Mouse (Mus musculus) embryo, embryonic 11 days (tissue): ENCODE data around the gene Zfp768.
"Not testable (repeated sequence)": the region's sequence is repeated elsewhere in the genome, so short reads cannot be mapped to it uniquely, and the experiment has no call there.

ENCODE experiments used
- DNase-seq: peaks from one replicate; pipeline ENCODE4 v3.0.0-alpha.2; 2015

The Zfp768 gene

DNA sequence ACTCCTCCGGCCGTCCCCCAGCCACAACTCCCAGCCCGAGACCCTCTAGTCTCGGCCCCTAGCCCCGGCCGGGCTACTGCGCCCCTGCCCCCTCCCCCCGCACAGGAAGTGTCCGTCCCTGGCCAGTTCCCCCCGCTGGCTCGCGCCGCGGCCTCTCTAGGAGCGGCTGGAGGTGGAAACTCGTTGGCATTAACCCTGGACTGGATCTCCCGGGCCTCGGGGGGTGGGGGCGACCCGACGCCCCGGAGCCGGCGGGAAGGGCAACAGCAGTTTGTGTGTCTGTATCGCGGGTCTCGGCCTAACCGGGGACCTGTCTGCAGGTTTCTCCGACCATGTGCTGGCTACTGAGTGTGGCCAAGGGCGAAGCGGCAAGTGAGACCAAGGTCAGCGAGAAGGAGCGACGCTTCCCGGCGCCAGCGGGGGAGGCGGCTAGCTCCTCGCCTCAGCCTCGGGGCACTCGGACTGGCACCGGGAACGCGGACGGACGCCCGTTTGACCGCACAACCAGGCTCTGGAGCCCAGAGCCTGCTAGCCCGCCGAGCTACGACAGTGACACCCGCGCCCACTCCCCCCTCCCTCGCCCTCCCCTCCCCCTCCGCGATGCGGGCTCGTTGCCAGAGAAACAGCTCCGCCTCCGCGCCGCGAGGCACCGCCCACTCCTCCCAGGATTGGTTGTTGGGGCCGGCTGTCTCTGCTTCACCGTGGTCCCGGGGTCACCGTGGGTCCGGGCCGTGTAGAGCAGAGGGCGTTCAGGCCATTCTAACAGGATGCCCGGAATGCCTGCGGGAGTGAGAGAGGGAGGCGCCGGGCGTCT, at the start of gene Zfp768:
Gene Zfp768, minus strand, starts transcription at position 78 of the 814 bp plus-strand sequence.
- peak; percentile 97 for DNase-seq

DNA sequence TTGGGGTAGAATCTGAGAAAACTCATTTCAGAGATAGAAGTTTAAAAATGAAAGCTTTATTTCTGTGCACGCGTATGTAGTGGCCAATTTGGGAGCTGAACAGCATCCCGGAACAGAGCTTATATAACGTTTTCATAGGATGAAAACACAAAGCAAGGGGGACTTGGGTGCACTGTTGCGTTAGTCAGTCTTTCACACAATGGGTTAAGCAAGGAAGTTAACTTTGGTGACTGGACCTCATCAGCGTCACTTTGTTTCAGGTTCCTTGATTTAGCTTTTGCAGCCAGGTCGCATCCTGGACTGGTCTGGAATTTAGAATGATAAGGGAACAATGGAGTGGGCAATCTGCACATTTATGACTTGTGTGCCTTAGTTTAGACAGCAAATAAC, 48.5 kb upstream of the Zfp768 start:
- no peak for DNase-seq

DNA sequence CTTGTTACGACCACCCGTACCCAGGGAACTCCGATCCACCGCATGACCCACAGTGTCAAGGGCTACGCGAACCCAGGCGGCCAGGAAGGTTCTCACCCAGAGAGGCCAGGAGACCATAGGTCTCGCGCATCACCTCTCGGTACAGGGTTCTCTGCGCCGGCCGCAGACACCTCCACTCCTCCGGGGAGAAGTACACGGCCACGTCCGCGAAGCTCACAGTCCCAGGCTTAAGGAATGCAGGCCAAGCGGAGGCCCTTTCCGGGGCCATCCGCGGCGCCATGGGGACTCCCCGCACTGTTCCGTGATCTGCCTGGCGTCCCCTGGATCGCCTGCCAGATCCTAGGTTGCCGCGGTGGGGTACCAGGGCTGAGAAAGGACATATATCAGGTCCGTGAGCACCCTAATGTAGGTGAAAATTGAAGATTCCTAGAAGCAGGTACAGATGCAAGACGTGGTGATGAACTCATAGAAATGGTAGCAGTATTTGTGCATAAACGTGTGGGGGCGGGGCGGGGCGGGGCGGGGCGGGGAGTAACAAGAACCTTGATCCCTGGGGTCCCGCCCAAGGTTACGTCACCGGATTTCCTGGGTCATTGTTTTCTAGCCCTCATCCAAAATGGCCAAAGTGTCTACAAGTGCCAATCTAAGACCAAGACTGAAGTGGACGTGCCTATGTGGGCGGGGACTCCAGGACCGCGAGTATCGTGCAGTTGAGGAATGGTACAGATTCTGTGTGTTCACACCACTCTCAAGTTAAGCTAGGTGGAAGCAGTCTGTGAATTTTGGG, 48.0 kb upstream of the Zfp768 start, which contains the start of gene E430018J23Rik:
Gene E430018J23Rik, minus strand, starts transcription at position 473 of the 787 bp plus-strand sequence.
- DNase-seq = peak; percentile 97

DNA sequence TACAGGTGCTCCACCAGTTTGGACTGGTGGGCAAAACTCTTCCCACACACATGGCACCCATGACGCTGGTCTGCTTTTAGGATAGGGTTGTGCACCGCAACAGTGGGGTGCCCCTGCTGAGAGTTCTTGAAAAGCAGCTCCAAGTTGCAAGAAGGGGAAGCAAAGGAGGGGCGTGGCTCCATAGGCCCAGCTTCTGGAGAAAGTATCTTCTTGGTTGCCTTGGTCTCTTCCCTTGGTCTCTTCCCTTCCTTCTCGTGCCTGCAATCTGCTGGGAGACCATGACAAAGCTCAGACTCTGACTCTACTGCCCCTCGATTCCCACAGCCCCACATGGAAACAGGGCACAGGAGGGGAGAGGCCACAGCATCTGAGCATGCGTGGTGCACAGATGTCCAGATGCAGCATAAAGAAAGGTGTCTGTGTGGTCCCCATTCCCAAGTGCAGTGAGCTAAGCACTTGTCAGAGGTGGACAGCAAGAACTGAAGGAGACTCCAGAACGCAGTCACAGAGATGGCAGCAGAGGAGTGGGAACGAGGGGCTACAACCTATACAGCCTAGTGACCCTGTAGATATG, 46.9 kb upstream of the Zfp768 start:
- DNase-seq = no peak

GRCm38 (mm10) chr7:127391538-127391937, 46.1 kb upstream of the Zfp768 start:
- DNase-seq = no peak

GRCm38 (mm10) chr7:127390306-127390705, 44.9 kb upstream of the Zfp768 start:
- DNase-seq = no peak

DNA sequence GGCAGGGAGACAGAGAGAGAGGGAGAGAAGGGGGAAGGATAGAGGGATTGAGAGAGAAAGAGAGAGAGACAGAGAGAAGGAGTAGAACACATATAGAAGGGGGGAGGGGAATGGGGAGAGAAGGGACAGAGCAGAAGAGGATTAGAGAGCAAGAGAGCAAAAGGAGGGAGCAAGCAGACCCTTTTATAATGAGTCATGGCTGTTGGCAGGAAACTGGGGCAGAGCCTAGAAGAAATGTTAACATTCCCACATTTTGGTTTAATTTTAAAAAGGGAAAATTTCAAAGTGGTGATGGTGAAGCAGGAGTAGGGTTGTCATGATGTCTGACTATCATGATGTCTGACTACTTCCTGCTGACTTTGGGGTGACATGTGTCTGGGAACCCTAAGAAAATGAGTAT, 42.8 kb upstream of the Zfp768 start:
- DNase-seq = not testable (repeated sequence)

GRCm38 (mm10) chr7:127386641-127387392, 41.4 kb upstream of the Zfp768 start, which contains the start of gene 9130019O22Rik:
Gene 9130019O22Rik, minus strand, starts transcription at chr7:127387166.
- DNase-seq = peak; percentile 91

DNA sequence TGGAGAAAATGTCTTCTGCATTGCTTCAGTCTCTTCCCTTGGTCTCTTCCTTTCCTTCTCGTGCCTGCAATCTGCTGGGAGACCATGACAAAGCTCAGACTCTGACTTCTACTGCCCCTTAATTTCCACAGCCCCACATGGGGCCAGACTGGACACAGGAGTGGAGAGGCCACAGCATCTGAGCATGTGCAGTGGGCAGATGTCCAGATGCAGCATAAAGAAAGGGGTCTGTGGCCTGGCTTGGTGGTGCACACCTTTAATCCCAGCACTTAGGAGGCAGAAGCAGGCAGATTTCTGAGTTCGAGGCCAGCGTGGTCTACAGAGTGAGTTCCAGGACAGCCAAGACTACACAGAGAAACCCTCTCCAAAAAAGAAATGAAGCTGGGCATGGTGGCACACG, 40.2 kb upstream of the Zfp768 start:
- not testable (repeated sequence) for DNase-seq

DNA sequence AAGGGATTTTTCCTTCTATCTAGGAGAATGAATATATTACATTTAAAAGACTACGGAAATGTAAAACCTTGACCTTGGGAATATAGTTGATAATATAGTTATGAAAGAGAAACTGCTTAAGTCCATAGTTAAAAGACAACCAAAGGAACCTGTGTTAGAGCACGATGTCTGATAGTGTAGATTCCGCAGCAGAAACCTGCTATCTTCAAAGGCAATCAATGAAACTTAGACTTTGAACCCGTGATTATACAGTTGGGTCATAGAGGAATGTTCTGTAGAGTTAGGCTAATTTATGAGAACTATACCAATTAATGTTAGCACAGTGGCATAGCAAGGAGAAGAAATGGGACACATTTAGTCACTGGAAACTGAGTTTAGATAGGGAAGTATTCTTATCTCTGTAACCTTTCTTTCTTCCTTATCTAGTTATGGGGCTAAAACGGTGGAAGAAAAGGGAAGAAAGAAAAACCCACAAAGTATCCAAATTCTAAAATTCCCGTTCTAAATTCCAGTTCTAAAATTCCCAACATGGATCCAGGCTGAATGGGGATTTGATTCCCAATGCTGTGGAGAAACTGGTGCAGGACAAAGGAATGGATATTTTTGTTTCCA, 33.0 kb upstream of the Zfp768 start:
- no peak for DNase-seq

DNA sequence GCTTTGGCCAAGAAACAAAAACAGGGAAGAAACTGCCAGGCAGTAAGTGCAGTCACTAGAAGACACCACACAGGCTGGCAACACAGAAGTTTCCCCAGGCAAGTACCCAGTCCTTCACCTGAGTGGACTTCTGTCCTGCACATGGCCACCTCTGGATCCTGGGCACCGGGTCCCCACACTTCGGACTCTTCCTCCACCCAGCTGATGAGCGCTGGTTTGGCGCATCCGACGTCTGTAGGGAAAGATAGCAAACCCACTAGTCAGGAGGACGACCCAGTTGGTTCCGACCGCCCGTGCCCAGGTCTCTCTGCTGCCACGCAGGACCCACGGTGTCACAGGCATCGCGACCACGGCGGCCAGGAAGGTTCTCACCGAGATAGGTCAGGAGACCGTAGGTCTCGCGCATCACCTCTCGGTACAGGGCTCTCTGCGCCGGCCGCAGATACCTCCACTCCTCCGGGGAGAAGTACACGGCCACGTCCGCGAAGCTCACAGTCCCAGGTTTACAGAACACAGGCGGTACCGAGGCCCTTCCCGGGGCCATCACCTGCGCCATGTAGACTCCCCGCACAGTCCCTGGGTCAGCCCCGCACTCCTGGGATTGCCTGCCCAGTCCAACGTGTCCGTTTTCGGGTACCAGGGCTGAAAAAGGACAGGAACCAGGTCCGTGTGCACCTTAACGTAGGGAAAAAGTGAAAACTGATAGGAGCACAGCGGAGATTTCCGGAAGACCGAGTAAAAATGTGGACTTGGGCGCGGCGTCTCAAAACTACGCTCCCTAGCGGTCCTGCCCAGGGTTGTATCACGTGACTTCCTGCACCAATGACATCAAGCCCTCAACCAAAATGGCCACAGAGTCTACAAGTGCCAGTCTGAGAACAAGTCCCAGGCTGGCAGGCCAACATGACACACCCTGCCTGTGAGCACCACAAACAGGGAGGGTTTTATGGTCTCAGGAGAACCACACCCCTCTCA, 30.2 kb upstream of the Zfp768 start, which contains the start of gene Zfp747:
Gene Zfp747, minus strand, starts transcription at position 780 of the 975 bp plus-strand sequence.
- peak; percentile 95 for DNase-seq

GRCm38 (mm10) chr7:127371870-127372269, 26.5 kb upstream of the Zfp768 start:
- DNase-seq = not testable (repeated sequence)

DNA sequence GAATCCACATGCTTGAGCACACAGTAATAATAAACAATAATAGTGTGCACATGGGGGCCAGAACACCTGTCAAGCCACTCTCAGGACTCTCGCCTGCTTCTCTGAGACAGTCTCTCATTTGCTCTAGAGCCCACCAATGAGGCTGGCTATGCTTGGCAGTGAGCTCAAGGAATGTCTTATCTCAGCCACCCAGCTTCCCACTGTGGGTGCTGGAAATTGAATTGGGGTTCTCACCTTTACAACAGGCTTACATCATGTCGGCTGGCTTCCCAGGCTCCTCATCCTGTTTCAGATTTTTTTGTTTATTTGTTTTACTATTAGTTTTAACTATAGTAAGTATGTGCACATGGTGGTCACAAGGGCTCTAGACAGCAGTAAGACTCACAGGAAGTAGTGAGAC, 25.8 kb upstream of the Zfp768 start:
- DNase-seq = no peak

DNA sequence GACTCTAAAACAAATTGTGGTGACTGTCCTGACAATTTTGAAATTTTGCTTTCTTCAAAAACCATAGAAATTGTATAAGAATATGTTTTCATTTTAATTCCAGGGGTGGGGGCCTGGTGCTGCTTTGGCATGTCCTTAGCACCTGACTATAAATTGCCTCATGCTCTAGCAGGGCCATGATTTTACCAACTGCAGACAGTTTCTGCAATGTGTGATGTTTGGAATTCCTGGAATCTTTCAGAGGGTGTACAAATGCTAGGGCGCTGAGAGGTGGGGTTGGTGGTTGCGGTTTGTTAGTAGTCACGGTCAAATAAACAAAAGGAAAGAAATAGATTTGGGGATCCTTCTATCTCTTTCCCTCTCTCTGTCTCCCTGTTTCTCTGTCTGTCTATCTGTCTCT, 20.9 kb upstream of the Zfp768 start:
- DNase-seq = no peak

GRCm38 (mm10) chr7:127364166-127364565, 18.8 kb upstream of the Zfp768 start:
- DNase-seq = no peak

DNA sequence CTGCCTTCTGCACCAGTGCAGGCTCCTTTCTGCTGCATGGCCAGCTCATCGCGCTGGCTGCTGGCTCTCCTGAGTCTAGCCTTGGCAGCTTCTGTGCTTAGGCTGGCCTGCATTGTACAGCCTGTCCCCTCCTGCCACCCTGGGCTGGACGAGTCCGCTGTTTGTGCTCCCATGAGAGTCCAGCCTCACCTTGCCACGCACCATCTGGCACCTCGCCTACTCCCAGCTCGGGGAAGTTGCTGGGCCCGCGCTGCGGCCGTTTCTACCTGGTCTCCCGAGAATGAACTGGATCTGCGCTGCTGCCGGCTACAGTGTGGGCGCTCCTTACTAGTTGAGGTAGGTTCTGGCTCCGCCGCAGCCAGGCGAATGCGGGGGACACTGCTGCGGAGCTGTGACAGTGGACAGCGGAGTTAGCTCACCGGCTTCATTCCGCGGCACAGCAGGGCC, 18.1 kb upstream of the Zfp768 start:
- peak; percentile 56 for DNase-seq

GRCm38 (mm10) chr7:127362418-127362817, 17.0 kb upstream of the Zfp768 start:
- DNase-seq = peak; percentile 75

- no peak for DNase-seq
These were observed 16.1 kb upstream of the Zfp768 start for GRCm38 (mm10) chr7:127361449-127361848.

GRCm38 (mm10) chr7:127360265-127360664, 14.9 kb upstream of the Zfp768 start:
- DNase-seq = no peak

DNA sequence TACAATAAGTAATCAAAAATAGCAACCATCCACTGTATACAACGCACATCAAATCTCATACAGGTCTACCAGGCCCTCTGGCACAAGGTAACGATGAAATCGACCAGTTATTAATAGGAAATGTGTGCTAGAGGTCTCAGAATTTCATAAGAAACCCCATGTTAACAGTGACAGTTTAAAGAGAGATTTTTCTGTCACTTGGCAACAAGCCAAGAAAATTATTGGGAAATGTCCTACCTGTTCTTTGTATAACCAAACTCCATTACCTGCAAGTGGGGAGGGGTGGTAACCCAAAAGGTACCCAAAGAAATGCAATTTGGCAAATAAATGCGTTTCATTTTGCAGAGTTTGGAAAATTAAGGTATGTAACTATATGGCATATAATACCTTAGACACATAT, 13.1 kb upstream of the Zfp768 start:
- DNase-seq = no peak

- no peak for DNase-seq
These were observed 12.5 kb upstream of the Zfp768 start for GRCm38 (mm10) chr7:127357871-127358270.
